Mouse (Mus musculus) spleen, postnatal 36 days (tissue): Measurements from ENCODE around the gene Bin2.
A peak's percentile ranks its signal among the peaks of the same experiment; 100 is the strongest.

Source experiments
- DNase-seq, 2 experiments: peaks; one replicate each; pipeline ENCODE4 v3.0.0; 2022; ENCODE audit warnings: low spot score in 2 of 2, mixed read lengths in 1 of 2

The Bin2 gene

GRCm38 (mm10) chr15:100651610-100652009 lies 17.7 kb downstream of the Bin2 start:
- no peak for DNase-seq

GRCm38 (mm10) chr15:100650111-100650510 lies 19.2 kb downstream of the Bin2 start:
- DNase-seq = no peak

- DNase-seq = no peak
These were observed 23.2 kb downstream of the Bin2 start for GRCm38 (mm10) chr15:100646161-100646560.

GRCm38 (mm10) chr15:100642451-100642850 lies 26.9 kb downstream of the Bin2 start:
- DNase-seq = no peak

- no peak for DNase-seq
These were observed 28.0 kb downstream of the Bin2 start for GRCm38 (mm10) chr15:100641226-100641810.

- no peak for DNase-seq
These were observed 29.2 kb downstream of the Bin2 start for GRCm38 (mm10) chr15:100639972-100640750.

- peak; percentile 46 to 61 for DNase-seq
These were observed 31.7 kb downstream of the Bin2 start for GRCm38 (mm10) chr15:100637661-100638060.

GRCm38 (mm10) chr15:100636700-100637501 lies 32.5 kb downstream of the Bin2 start, which contains the start of gene Smagp:
Gene Smagp, minus strand, starts transcription at chr15:100636940.
- peak in 1 of 2 experiments; percentile 45 for DNase-seq

- no peak for DNase-seq
These were observed 33.3 kb downstream of the Bin2 start for GRCm38 (mm10) chr15:100635851-100636645.

GRCm38 (mm10) chr15:100635239-100635638 lies 34.1 kb downstream of the Bin2 start:
- no peak for DNase-seq

- peak; percentile 29 to 38 for DNase-seq
These were observed 36.0 kb downstream of the Bin2 start for GRCm38 (mm10) chr15:100633341-100633740.

- no peak for DNase-seq
These were observed 37.0 kb downstream of the Bin2 start for GRCm38 (mm10) chr15:100632323-100632722.

GRCm38 (mm10) chr15:100631454-100632170 lies 37.7 kb downstream of the Bin2 start:
- no peak for DNase-seq

- DNase-seq = no peak
These were observed 39.2 kb downstream of the Bin2 start for GRCm38 (mm10) chr15:100630126-100630525.

- DNase-seq = no peak
These were observed 40.6 kb downstream of the Bin2 start for GRCm38 (mm10) chr15:100628797-100629196.

GRCm38 (mm10) chr15:100627774-100628370 lies 41.5 kb downstream of the Bin2 start:
- no peak for DNase-seq

- no peak for DNase-seq
These were observed 42.1 kb downstream of the Bin2 start for GRCm38 (mm10) chr15:100627287-100627686.

GRCm38 (mm10) chr15:100624435-100624834 lies 44.9 kb downstream of the Bin2 start:
- no peak for DNase-seq

GRCm38 (mm10) chr15:100623754-100624153 lies 45.6 kb downstream of the Bin2 start:
- DNase-seq = no peak

GRCm38 (mm10) chr15:100622164-100622563 lies 47.2 kb downstream of the Bin2 start:
- DNase-seq = no peak
